Mouse (Mus musculus) heart, adult 9 months (tissue): ENCODE data around the gene Vcpkmt.
A peak's percentile ranks its signal among the peaks of the same experiment; 100 is the strongest.
"Not testable (repeated sequence)": the region's sequence is repeated elsewhere in the genome, so short reads cannot be mapped to it uniquely, and the experiment has no call there.

Source experiments
- DNase-seq, 2 experiments: peaks; one replicate each; pipeline ENCODE4 v3.0.0; 2022; ENCODE audit warnings: low spot score in 2 of 2

Gene Vcpkmt

DNA sequence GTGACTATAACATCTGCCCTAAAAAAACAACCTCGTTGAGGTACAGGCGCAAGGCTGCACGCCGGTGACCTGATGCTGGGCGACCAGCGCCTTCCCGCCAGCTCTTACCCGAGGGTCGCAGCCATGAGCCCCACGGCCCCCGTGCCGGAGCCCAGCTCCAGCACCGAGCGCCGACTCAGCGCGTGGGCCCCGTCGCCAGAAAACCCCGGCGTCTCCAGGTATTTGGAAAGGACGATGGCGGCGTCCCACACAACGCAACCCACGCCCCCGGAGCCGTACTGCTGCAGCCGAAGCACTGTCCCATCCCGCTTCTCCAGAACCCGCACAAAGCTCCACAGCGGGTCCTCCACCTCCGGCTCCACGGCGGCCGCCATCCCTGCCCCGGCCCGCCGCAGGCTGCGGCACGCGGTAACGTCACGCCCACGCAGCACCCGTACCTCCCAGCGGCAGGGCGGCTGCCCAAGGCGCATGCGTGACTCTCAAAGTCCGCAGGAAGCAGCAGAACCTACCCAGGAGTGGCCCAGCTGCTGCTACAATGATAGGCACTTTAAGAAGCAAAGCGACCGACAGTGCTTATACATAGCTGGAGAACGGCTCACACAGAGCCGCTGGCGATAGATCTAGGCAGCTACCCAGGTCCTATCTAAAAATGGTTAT, at the start of gene Vcpkmt:
TSS of gene Vcpkmt (minus strand) at position 416 of the 657 bp plus-strand sequence.
- DNase-seq: peak; percentile 87 to 88

- DNase-seq: not testable (repeated sequence)
Measured at GRCm38 (mm10) chr12:69618590-69618989, 35.8 kb upstream of the Vcpkmt start.

- DNase-seq: no peak
Measured at GRCm38 (mm10) chr12:69604367-69604766, 21.5 kb upstream of the Vcpkmt start.

DNA sequence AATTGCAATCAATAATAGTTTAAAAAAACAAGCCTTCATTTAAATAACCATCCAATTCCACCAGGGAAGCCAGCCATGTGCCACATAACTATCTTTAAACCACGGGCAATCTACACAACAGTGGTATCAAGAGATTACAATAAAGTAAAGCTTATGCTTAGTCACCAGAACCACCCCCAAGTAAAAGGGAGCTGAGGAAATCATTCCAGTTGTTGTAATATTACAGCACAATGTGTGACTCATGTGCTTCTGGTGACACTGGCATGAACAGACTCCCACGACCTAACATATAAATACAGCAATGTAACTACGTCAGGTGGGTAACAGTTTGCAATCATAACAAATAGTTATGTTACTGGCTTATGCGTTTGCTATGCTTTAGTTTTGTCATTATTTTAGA, 14.6 kb upstream of the Vcpkmt start:
- no peak for DNase-seq

DNA sequence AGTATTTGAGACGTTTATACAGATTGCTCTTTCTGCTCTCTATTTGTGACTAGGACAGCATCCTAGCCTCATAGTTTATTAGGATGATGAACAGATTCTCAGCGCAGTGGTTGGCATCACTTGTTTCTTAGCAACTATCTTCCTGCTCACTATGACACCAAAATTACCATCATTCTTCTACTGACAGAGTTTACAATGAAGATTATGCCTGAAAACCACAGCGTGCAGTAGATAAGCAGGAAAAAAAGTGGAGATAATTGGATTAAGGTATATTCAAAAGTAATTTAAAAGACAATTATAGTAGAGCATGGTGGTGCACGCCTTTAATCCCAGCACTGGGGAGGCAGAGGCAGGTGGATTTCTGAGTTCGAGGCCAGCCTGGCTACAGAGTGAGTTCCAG, 10.3 kb upstream of the Vcpkmt start:
- no peak for DNase-seq

GRCm38 (mm10) chr12:69583270-69583629, 422 bp upstream of the Vcpkmt start:
- no peak for DNase-seq

DNA sequence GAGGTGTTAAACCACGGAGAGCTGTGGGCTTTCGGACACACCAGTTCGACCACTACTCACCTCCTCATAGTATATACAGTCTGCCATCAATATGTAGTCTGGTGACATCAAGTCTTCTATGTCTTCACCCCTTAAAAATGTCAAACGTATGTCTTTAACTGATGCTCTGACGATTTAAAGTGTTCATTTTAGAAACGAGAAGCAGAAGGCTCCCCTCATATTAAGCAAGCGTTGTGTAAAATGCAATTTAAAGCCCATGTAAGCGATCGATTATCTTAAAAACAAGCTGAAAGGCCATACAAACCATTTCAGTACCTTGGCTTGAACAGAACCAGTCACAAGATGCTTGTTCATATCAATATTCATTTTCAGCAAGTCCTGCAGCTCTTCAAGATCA, 614 bp downstream of the Vcpkmt start:
- DNase-seq: no peak

DNA sequence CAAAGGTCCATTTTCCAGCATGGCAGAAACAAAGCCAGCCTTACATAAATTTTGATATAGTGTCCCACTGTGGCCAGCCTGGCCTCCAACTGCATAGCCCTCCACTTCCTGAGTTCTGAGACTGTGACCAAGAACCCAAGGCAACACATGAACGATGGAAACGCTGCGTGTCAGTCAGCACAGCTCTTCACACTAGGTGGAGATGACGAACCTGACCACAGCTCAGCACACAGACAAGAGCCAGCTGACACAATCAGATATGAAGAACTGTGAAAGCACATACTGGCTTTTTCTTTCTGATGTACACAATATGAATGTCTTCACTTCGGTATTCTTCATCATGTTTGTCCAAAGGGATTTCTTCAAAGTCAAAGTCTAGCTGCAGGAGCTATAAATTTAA, 3.2 kb downstream of the Vcpkmt start:
- no peak for DNase-seq

- no peak for DNase-seq
Measured at GRCm38 (mm10) chr12:69576120-69576627, 6.7 kb downstream of the Vcpkmt start.

DNA sequence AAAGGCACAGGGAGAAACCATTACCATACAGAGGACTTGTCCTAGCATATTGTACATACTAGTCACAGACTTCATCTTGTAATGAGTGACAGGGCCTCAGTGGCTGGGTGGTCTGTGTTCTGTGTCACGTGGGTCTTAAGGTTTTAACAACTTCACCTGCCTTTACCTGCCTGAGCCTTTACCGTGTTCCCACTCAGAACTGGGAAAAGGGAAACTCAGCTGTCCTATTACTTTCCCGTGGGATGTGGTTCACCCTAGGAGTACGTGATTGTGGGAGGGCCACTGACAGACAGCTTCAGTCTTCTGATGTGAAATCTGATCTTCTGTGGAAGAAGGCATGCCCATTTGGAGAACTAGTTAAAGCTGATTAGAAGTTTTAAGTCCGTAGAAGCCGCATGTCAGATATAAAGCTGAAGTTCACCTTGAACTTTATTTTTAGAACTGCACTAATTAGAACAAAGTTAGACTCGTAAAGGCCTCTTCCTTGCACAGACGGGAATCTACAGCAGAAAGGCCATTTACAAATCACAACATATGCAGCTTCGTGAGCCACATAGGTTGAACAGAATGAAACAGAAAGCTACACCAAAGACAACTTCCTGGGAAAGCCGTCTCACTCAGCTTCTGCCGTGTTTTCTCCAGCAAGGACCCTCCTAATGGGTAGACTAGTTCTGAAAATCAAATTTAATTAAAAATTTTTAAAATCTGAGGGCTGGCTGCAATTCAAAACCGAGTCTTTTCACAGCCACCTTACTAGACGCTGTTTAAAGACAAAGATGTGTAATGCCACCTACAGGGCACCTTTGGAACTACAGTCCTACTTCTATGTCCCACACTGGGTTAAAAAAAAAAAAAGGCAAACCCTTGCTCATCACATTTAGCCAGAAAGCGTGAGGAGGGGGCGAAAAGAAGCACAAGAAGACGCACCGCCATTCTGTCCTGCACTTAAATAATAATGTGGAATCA, 8.6 kb downstream of the Vcpkmt start:
- peak; percentile 58 to 88 for DNase-seq

GRCm38 (mm10) chr12:69573271-69573670, 9.6 kb downstream of the Vcpkmt start:
- no peak for DNase-seq

DNA sequence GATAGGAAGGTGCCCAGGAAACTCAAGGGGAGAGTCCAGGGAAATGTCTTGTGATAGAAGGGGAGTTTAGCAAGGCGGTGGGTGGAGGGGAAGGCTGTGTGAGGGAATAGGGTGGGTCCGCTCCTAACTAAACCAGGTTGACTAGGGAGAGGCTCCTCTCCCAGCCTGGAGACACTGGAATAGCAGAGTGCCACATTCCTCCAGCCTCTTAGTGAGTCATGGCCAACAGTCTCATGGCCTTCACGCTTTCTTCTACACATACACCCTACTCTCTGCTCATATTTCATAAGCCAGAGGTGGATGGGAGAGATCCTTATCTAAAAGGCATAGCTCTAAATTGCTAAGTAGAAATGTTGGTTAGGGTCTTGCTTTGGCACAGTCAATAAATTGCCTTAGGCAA, 12.9 kb downstream of the Vcpkmt start:
- DNase-seq: no peak

DNA sequence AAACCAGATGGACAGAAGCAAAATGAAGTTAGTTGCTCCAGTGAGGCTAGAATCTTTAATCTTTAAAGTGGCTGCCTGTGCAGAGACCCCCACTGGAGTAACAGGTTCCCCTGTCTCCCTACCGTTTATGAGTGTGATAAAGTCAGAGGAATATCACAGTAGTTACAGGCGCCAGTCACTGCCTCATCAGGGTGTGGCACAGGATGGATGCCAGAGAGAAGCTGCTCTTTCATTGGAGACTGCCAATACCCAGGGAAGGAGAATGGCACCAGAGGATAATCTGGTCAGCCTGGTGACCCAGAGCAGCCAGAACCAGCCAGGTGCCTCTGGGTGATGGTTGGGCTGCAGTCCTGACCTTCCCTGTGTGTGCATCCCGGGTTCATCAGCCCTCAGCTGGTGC, 14.6 kb downstream of the Vcpkmt start:
- no peak for DNase-seq

- DNase-seq: not testable (repeated sequence)
Measured at GRCm38 (mm10) chr12:69561006-69561405, 21.8 kb downstream of the Vcpkmt start.

GRCm38 (mm10) chr12:69556221-69556861, 26.5 kb downstream of the Vcpkmt start:
- DNase-seq: no peak

- no peak for DNase-seq
Measured at GRCm38 (mm10) chr12:69545456-69546178, 37.2 kb downstream of the Vcpkmt start.

DNA sequence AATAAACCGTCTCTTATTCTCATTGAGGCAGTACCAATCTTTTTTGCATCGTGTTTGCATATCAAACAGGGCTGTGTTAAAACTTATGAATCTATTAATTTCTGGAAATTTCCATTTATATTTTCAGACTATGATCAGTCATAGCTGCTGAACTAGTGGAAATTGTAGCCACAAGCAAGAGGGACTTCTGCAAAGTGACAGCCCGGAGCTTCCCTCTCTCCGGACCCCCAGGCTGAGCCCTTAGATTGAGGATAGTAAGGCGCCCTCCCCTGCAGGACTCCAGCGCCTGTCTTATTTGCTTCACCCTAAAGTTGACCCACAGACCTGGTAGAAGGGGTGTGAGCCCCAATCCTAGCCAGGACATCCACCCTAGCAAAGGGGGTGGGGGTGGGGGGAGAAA, 37.8 kb downstream of the Vcpkmt start:
- no peak for DNase-seq

DNA sequence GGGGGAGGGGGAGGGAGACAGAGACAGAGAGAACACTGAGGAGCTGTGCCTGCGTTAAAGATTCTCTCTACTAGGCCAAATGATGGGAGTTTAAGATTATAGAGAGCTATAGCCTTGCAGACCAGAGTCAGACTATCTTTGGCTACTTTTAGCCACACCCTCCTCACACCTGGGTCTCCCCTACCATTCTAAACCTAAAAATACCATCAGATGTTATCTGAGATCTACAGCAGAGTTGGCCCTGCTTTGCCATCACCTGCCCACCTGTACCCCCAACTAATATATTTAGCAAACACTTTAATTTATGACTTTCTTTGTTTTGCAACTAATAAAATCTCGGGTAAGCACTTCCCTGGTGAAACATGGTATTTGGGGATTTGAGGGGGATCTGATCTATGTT, 38.3 kb downstream of the Vcpkmt start:
- no peak for DNase-seq

GRCm38 (mm10) chr12:69542376-69542775, 40.5 kb downstream of the Vcpkmt start:
- no peak for DNase-seq

DNA sequence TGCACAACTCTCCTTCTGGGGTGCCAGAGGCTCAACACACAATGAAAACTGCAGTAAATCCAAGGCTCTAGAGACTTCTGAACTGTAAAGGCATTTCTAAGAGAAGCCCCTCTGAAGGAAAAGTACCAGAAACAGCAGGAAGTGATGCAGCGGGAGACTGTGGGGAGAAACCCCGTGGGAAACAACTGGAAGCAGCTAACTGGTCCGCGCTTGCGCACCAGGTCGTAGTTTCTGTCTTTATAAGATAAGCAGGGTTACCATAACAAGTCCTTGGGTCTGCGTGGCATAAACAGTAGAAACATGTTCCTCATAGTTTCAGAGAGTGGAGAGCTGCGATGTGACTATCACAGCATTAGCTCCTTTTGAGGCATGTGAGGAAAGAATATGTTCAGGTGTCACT, 41.2 kb downstream of the Vcpkmt start:
- DNase-seq: peak; percentile 41 to 45

- no peak for DNase-seq
Measured at GRCm38 (mm10) chr12:69539353-69539752, 43.5 kb downstream of the Vcpkmt start.
